Mouse (Mus musculus): ENCODE data around the gene Pdk2. TPM values are rescaled to one million over a fixed set of nuclear protein-coding genes. Genes with fewer than 3 reads are reported as not detected.

Gene Pdk2
- total and polyA plus RNA-seq, 2 experiments from 2014 or later = 168 to 179 TPM

DNA sequence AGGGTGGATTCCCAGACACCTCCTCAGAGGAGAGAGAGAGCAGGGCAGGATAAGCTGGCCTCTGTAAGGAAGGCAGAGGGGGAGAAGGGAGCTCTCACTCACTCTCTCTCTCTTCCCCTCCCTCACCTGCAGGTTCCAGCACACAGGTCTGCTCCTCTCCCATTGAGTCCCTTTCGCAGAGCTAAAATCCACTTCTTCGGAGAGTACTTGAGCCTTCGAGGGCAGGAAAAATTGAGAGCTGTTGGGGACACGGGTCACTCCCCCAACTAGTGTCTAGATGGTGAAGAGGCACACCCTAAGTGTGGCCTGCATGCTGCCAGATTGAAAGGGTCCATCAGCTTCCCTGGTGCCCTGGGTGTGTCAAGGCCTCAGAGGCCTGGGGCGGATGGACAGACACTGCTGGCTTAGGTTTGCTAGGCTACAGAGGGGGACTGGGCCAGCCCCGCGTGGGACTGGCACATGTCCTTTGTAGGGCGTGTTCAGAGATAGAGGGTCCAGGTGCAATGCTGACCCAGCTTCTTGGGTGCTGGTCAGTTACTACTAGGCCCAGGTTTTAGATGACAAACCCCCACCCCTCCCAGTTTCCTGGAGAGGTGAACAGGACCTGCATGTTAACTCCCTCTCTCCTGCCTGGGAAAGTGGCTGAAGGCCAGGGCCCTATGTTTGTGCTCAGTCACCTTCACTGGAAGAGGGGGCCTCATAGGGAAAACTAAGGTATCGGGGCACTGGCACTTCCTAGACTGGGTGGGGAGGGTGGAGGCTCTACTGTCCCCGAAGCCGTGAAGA, 15.7 kb downstream of the Pdk2 start:
- no peaks in the 10 kb centered on the region for H3K27me3 ChIP-seq (ENCODE audit: control insufficient read depth, insufficient read depth, low read length)
- no peak for DNase-seq (ENCODE audit: low spot score)
- H3K36me3 ChIP-seq (replicated peaks; ENCODE audit: control insufficient read depth, insufficient read depth, low read length) = peaks cover 53% of the 10 kb centered on the region
- H3K27ac ChIP-seq (ENCODE audit: low read depth) = no peak overlapping the region
- no peak for ATAC-seq (ENCODE audit: insufficient read depth, low read depth)
- no peak overlapping the region for H3K4me2 ChIP-seq (ENCODE audit: low read depth, low read length)
- no peak overlapping the region for H3K4me3 ChIP-seq (ENCODE audit: low read depth, low read length)
- H3K9me3 ChIP-seq (replicated peaks; ENCODE audit: control insufficient read depth, low read length) = no peaks in the 10 kb centered on the region
- no peaks in the 10 kb centered on the region for H3K4me1 ChIP-seq (ENCODE audit: control insufficient read depth, insufficient read depth)
- WGBS = 86% methylated on average over 11 of the region's 11 CpGs
- H3K9ac ChIP-seq (replicated peaks; ENCODE audit: low read depth, low read length) = no peak overlapping the region
- TF ChIP-seq CTCF (IDR thresholded peaks at IDR 0.05; ENCODE audit: low read depth) = no peak
- TF ChIP-seq EP300 (IDR thresholded peaks at IDR 0.05; ENCODE audit: low read depth) = no peak

DNA sequence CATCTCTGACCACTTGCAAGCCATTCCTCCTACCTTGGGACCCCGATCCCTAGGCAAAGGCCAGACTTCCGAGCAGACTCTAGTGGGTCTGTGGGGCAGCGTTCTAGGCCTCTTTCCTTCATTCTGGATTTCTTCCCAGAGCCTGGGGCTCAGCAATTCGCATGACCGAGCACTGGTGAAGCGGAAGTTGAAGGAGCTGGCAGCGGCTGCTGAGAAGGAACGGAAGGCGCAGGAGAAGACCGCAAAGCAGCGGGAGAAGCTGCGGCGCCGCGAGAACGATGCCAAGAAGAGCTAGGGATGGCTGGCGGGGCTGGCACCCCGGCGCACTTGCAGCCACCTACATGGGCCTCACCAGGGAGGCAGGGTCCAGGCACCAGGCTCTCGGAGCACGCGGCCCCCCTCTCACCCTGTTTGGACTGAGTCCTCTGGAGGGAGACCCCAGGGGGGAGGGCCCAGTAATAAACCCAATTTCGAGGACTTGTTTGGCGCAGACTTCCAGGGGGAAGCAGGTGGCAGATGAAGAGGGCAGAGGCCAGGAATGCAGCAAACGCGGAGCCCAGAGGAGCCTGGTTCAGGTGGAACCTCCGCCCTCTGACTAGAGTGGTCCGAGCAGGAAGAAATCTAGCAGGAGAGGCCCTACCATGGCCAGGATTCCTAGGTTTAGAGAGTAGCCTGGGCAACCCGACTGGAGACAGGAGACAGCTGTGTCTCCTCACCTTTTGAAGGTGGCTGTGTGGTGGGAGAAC, 16.5 kb downstream of the Pdk2 start:
- Histone ChIP-seq H3K36me3 (replicated peaks; ENCODE audit: control insufficient read depth, insufficient read depth, low read length) (peaks cover 49% of the 10 kb centered on the region), H3K27me3 (ENCODE audit: control insufficient read depth, insufficient read depth, low read length) (peaks cover 2% of the 10 kb centered on the region; the same call in 1 of the 2 replicates), H3K4me2 (ENCODE audit: low read depth, low read length) (no peak overlapping the region), H3K9ac (replicated peaks; ENCODE audit: low read depth, low read length) (no peak overlapping the region), H3K9me3 (replicated peaks; ENCODE audit: control insufficient read depth, low read length) (no peaks in the 10 kb centered on the region), H3K27ac (ENCODE audit: low read depth) (no peak overlapping the region), H3K4me1 (ENCODE audit: control insufficient read depth, insufficient read depth) (no peaks in the 10 kb centered on the region), H3K4me3 (ENCODE audit: low read depth, low read length) (no peak overlapping the region)
- DNase-seq (ENCODE audit: low spot score) = no peak
- no peak for ATAC-seq (ENCODE audit: insufficient read depth, low read depth)
- TF ChIP-seq EP300 (IDR thresholded peaks at IDR 0.05; ENCODE audit: low read depth) (no peak), CTCF (IDR thresholded peaks at IDR 0.05; ENCODE audit: low read depth) (no peak)
- 76% methylated on average over 29 of the region's 29 CpGs for WGBS

DNA sequence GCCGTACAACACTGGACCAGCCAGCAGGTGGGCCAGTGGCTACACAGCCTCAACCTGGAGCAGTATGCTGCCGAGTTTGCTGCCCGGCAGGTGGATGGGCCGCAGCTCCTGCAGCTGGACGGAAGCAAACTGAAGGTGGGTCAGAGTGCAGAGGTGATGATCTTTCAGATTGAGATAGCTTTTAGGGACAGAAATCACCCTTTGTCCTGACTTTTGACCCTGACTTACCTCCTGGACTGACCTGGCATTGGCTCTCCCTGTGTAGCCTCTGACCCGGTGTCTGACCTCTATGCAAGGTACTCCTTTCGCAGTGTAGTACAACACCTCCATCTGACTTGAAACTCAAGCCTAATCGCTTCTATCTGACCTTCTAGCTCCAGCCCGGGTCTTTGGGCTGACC, 17.7 kb downstream of the Pdk2 start:
- Histone ChIP-seq H3K9me3 (replicated peaks; ENCODE audit: control insufficient read depth, low read length) (no peaks in the 10 kb centered on the region), H3K27ac (ENCODE audit: low read depth) (no peak overlapping the region), H3K4me1 (ENCODE audit: control insufficient read depth, insufficient read depth) (no peaks in the 10 kb centered on the region), H3K4me3 (ENCODE audit: low read depth, low read length) (no peak overlapping the region), H3K36me3 (replicated peaks; ENCODE audit: control insufficient read depth, insufficient read depth, low read length) (peaks cover 37% of the 10 kb centered on the region), H3K9ac (replicated peaks; ENCODE audit: low read depth, low read length) (no peak overlapping the region), H3K4me2 (ENCODE audit: low read depth, low read length) (no peak overlapping the region), H3K27me3 (ENCODE audit: control insufficient read depth, insufficient read depth, low read length) (peaks cover 7% of the 10 kb centered on the region; the same call in 1 of the 2 replicates)
- WGBS = 92% methylated on average over 9 of the region's 9 CpGs
- ATAC-seq (ENCODE audit: insufficient read depth, low read depth) (no peak), DNase-seq (ENCODE audit: low spot score) (no peak)
- TF ChIP-seq CTCF (IDR thresholded peaks at IDR 0.05; ENCODE audit: low read depth) = no peak
- no peak for TF ChIP-seq EP300 (IDR thresholded peaks at IDR 0.05; ENCODE audit: low read depth)

DNA sequence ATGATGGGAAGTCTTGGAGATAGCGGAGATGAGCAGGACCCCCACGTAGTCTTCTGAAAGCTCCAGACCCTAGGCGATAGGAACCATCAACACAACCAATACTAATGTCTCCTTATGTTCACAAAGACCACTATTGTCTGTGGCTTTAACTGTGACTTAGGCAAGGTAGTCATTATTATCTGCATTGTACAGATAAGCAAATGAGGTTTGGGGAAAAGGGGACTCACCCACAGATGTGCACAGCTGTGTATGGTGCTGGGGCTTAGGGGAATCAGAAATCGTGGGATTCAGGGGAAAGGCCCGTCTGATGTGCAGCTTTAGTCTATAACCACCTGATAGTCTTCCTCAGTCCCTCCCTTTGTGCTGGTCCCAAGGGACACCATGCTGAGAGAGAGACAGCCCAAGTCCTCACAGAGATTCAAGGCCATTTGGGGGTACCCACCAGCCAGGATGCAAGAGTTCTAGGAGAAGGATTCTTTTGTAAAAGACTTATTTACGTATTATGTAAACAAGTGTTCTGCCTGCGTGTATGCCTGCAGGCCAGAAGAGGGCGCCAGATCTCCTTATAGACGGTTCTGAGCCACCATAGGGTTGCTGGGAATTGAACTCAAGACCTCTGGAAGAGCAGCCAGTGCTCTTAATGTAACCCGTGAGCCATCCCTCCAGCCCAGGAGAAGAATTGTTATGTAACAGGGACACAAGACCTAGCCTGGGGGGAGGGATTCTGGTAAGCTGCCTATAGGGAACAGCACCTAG, 18.7 kb downstream of the Pdk2 start:
- H3K27ac ChIP-seq (ENCODE audit: low read depth) = no peak overlapping the region
- no peak overlapping the region for H3K4me3 ChIP-seq (ENCODE audit: low read depth, low read length)
- peaks cover 29% of the 10 kb centered on the region for H3K36me3 ChIP-seq (replicated peaks; ENCODE audit: control insufficient read depth, insufficient read depth, low read length)
- peak; percentile 36 for TF ChIP-seq CTCF (IDR thresholded peaks at IDR 0.05; ENCODE audit: low read depth)
- no peak for TF ChIP-seq EP300 (IDR thresholded peaks at IDR 0.05; ENCODE audit: low read depth)
- no peak overlapping the region for H3K4me2 ChIP-seq (ENCODE audit: low read depth, low read length)
- ATAC-seq (ENCODE audit: insufficient read depth, low read depth) (no peak), DNase-seq (ENCODE audit: low spot score) (no peak)
- no peak overlapping the region for H3K9ac ChIP-seq (replicated peaks; ENCODE audit: low read depth, low read length)
- peaks cover 7% of the 10 kb centered on the region; the same call in 1 of the 2 replicates for H3K27me3 ChIP-seq (ENCODE audit: control insufficient read depth, insufficient read depth, low read length)
- no peaks in the 10 kb centered on the region for H3K9me3 ChIP-seq (replicated peaks; ENCODE audit: control insufficient read depth, low read length)
- 74% methylated on average over 10 of the region's 10 CpGs for WGBS
- no peaks in the 10 kb centered on the region for H3K4me1 ChIP-seq (ENCODE audit: control insufficient read depth, insufficient read depth)

DNA sequence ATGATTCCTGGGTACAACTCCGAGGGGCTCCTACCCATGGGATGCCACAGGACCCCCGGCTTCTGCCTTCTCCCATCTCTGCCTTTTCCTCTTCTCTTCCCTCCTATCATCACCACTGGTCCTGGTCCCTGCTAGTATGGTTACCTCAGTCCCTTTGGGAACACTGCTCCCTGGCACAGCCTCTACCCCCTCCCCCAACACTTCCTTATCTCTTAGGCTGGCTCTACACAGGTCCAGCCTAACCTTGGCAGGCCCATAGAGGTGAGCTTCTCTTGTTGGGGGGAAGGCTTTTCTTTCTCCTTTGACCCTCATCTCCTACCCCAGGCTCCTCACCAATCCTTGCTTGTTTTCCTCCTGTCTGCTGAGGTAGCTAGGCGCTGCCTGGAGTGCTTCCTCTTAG, 25.7 kb downstream of the Pdk2 start:
- TF ChIP-seq CTCF (IDR thresholded peaks at IDR 0.05; ENCODE audit: low read depth) (no peak), EP300 (IDR thresholded peaks at IDR 0.05; ENCODE audit: low read depth) (no peak)
- DNase-seq (ENCODE audit: low spot score) (no peak), ATAC-seq (ENCODE audit: insufficient read depth, low read depth) (peak; percentile 79)
- Histone ChIP-seq H3K36me3 (replicated peaks; ENCODE audit: control insufficient read depth, insufficient read depth, low read length) (no peaks in the 10 kb centered on the region), H3K9me3 (replicated peaks; ENCODE audit: control insufficient read depth, low read length) (no peaks in the 10 kb centered on the region), H3K4me2 (ENCODE audit: low read depth, low read length) (no peak overlapping the region), H3K27ac (ENCODE audit: low read depth) (no peak overlapping the region), H3K9ac (replicated peaks; ENCODE audit: low read depth, low read length) (no peak overlapping the region), H3K4me1 (ENCODE audit: control insufficient read depth, insufficient read depth) (0 out of 2 replicates have a peak, but pooled peaks cover 3% of the 10 kb centered on the region), H3K27me3 (ENCODE audit: control insufficient read depth, insufficient read depth, low read length) (peaks cover 7% of the 10 kb centered on the region; the same call in 1 of the 2 replicates), H3K4me3 (ENCODE audit: low read depth, low read length) (no peak overlapping the region)
- 50% methylated on average over 3 of the region's 3 CpGs for WGBS

All from heart, postnatal 0 days (tissue).